10 mouse cellular contexts compared by ENCODE assay signal in genomic region chr14:18284581-18284980, GRCm38 (mm10). TPM values are rescaled to one million over a fixed set of nuclear protein-coding genes. Genes with fewer than 3 reads are reported as not detected.
A peak's percentile ranks its signal among the peaks of the same experiment; 100 is the strongest.
DNase-seq lines count a peak whose midpoint lies in the region; ATAC-seq and TF ChIP-seq lines count a peak whose summit lies in the region.
"Had no signal": no experiment of that assay in that cellular context is flagged by ENCODE, and none has a peak within 500 bp of the region (broad histone marks: within the 10 kb centered on the region; RNA-seq: fewer than 3 reads in every experiment).

No protein-coding gene starts in this region.

- no peak overlapping the region for H3K4me3 ChIP-seq in forebrain, embryonic 16.5 days (replicated peaks; ENCODE audit: low read length)
- H3K4me3 ChIP-seq in forebrain, embryonic 11.5 days (ENCODE audit: low read depth, low read length) = no peak overlapping the region
- no peak overlapping the region for H3K4me3 ChIP-seq in liver, adult 2 months (ENCODE audit: insufficient read depth, low read depth, low read length)
- H3K4me3 ChIP-seq in liver, embryonic 12.5 days = no peak overlapping the region
- no peak overlapping the region for H3K4me3 ChIP-seq in G1E (ENCODE audit: low read depth, low read length)
- H3K4me3 ChIP-seq: embryonic facial prominence, embryonic 15.5 days; limb, embryonic 15.5 days had no signal

- DNase-seq in forebrain, embryonic 11.5 days (ENCODE audit: low spot score) = no peak
- peak; percentile 31 for DNase-seq in liver, adult 2 months (ENCODE audit: extremely low read depth, low read depth, low spot score)
- no peak for DNase-seq in G1E (ENCODE audit: low spot score)
- no peak for DNase-seq in right cerebral cortex, postnatal 14 days
- DNase-seq in right cerebral cortex, postnatal 36 days (ENCODE audit: low spot score in 2 of 2) = no peak

- no peak for TF ChIP-seq POLR2A in liver, adult 2 months (IDR thresholded peaks at IDR 0.05; ENCODE audit: extremely low read depth, insufficient read depth, low read length)

- no peak overlapping the region for H3K4me2 ChIP-seq in forebrain, embryonic 16.5 days (ENCODE audit: low read length)
- H3K4me2 ChIP-seq in forebrain, embryonic 11.5 days (ENCODE audit: low read depth, low read length, severe bottlenecking) = no peak overlapping the region
- H3K4me2 ChIP-seq in liver, embryonic 12.5 days = no peak overlapping the region
- H3K4me2 ChIP-seq: embryonic facial prominence, embryonic 15.5 days; limb, embryonic 15.5 days had no signal

- no peaks in the 10 kb centered on the region for H3K27me3 ChIP-seq in forebrain, embryonic 16.5 days (replicated peaks; ENCODE audit: control insufficient read depth, insufficient read depth, low read length)
- H3K27me3 ChIP-seq in forebrain, embryonic 11.5 days (ENCODE audit: control insufficient read depth, insufficient read depth, low read length) = no peaks in the 10 kb centered on the region
- no peaks in the 10 kb centered on the region for H3K27me3 ChIP-seq in liver, adult 2 months (ENCODE audit: control insufficient read depth, insufficient read depth, low read length)
- no peaks in the 10 kb centered on the region for H3K27me3 ChIP-seq in liver, embryonic 12.5 days (replicated peaks)
- no peaks in the 10 kb centered on the region for H3K27me3 ChIP-seq in G1E (ENCODE audit: insufficient read depth, low read length)
- H3K27me3 ChIP-seq: embryonic facial prominence, embryonic 15.5 days; limb, embryonic 15.5 days had no signal

- peaks cover 7% of the 10 kb centered on the region; the same call in 1 of the 2 replicates for H3K79me2 ChIP-seq in liver, adult 2 months (ENCODE audit: control insufficient read depth, insufficient read depth, low read length)

- TF ChIP-seq CTCF in liver, adult 2 months (IDR thresholded peaks at IDR 0.05; ENCODE audit: low read depth, low read length) = peak; percentile 53
- TF ChIP-seq CTCF in G1E (IDR thresholded peaks at IDR 0.05; ENCODE audit: low read depth, low read length) = no peak

- 82% methylated on average over 2 of the region's 2 CpGs for WGBS in forebrain, embryonic 16.5 days
- 93% methylated on average over 2 of the region's 2 CpGs for WGBS in forebrain, embryonic 11.5 days
- 63% methylated on average over 2 of the region's 2 CpGs for WGBS in liver, adult 2 months
- WGBS in liver, embryonic 12.5 days (ENCODE audit: insufficient replicate concordance) = 78% methylated on average over 2 of the region's 2 CpGs

- ATAC-seq in forebrain, embryonic 16.5 days = peak; percentile 37; the same call in 1 of the 2 replicates
- no peak for ATAC-seq in forebrain, embryonic 11.5 days (replicated peaks; ENCODE audit: low FRiP score)
- ATAC-seq in liver, embryonic 12.5 days = no peak
- ATAC-seq in G1E (ENCODE audit: extremely low read depth, insufficient number of reproducible peaks, low FRiP score, poor library complexity, severe bottlenecking) = peak; percentile 40; the same call in 1 of the 2 replicates
- ATAC-seq in inflammation-experienced regulatory T-cells, adult 6 months = peak; percentile 67

- peaks cover 8% of the 10 kb centered on the region; the same call in 1 of the 2 replicates for H3K36me3 ChIP-seq in forebrain, embryonic 16.5 days (ENCODE audit: control insufficient read depth, insufficient read depth)
- no peaks in the 10 kb centered on the region for H3K36me3 ChIP-seq in forebrain, embryonic 11.5 days (ENCODE audit: control insufficient read depth, insufficient read depth, low read length)
- peaks cover 30% of the 10 kb centered on the region for H3K36me3 ChIP-seq in liver, adult 2 months (ENCODE audit: control insufficient read depth, insufficient read depth, low read length)
- H3K36me3 ChIP-seq in liver, embryonic 12.5 days = peaks cover 28% of the 10 kb centered on the region
- H3K36me3 ChIP-seq in G1E (replicated peaks) = peaks cover 64% of the 10 kb centered on the region

- H3K27ac ChIP-seq in forebrain, embryonic 16.5 days (ENCODE audit: low read length) = no peak overlapping the region
- H3K27ac ChIP-seq in forebrain, embryonic 11.5 days (ENCODE audit: low read depth, low read length) = no peak overlapping the region
- no peak overlapping the region for H3K27ac ChIP-seq in liver, adult 2 months (replicated peaks; ENCODE audit: insufficient read depth, low read depth, low read length)
- H3K27ac ChIP-seq in liver, embryonic 12.5 days = no peak overlapping the region
- H3K27ac ChIP-seq: embryonic facial prominence, embryonic 15.5 days; limb, embryonic 15.5 days had no signal

- no peaks in the 10 kb centered on the region for H3K4me1 ChIP-seq in forebrain, embryonic 16.5 days (replicated peaks; ENCODE audit: control insufficient read depth, insufficient read depth, low read length)
- no peaks in the 10 kb centered on the region; the same call in 1 of the 2 replicates for H3K4me1 ChIP-seq in forebrain, embryonic 11.5 days (replicated peaks; ENCODE audit: control insufficient read depth, insufficient read depth, low read length)
- H3K4me1 ChIP-seq in liver, adult 2 months (ENCODE audit: control insufficient read depth, insufficient read depth, low read length) = no peaks in the 10 kb centered on the region; the same call in 1 of the 2 replicates
- H3K4me1 ChIP-seq in liver, embryonic 12.5 days = peaks cover 3% of the 10 kb centered on the region; the same call in 1 of the 2 replicates
- H3K4me1 ChIP-seq in G1E (ENCODE audit: insufficient read depth, low read depth, low read length) = no peaks in the 10 kb centered on the region
- H3K4me1 ChIP-seq: embryonic facial prominence, embryonic 15.5 days; limb, embryonic 15.5 days had no signal

- no peaks in the 10 kb centered on the region for H3K9me3 ChIP-seq in forebrain, embryonic 16.5 days (ENCODE audit: control insufficient read depth, low read length)
- H3K9me3 ChIP-seq in forebrain, embryonic 11.5 days (ENCODE audit: control insufficient read depth, low read length) = no peaks in the 10 kb centered on the region
- no peaks in the 10 kb centered on the region for H3K9me3 ChIP-seq in liver, embryonic 12.5 days (replicated peaks)
- no peaks in the 10 kb centered on the region for H3K9me3 ChIP-seq in G1E (replicated peaks)
- H3K9me3 ChIP-seq: embryonic facial prominence, embryonic 15.5 days; limb, embryonic 15.5 days had no signal

- H3K9ac ChIP-seq in forebrain, embryonic 16.5 days (replicated peaks; ENCODE audit: low read depth, low read length) = no peak overlapping the region
- no peak overlapping the region for H3K9ac ChIP-seq in forebrain, embryonic 11.5 days (ENCODE audit: low read length)
- H3K9ac ChIP-seq in liver, adult 2 months (ENCODE audit: low read depth, low read length) = no peak overlapping the region
- no peak overlapping the region for H3K9ac ChIP-seq in liver, embryonic 12.5 days
- H3K9ac ChIP-seq: embryonic facial prominence, embryonic 15.5 days; limb, embryonic 15.5 days had no signal

RNA-seq across cellular contexts. Expression of gene Rpl15, which starts 13.4 kb away (rescaled TPM):
- polyA plus RNA-seq in forebrain, embryonic 16.5 days (2015; fragmentation: Nextera tagmentation; extraction: Ambion mirVana) = 303 and 306 TPM in 2 replicates
- polyA plus RNA-seq in forebrain, embryonic 11.5 days (2014; fragmentation: Nextera tagmentation; extraction: Ambion mirVana) = 397 and 414 TPM in 2 replicates
- 138 and 173 TPM in 2 replicates for total RNA-seq in liver, adult 2 months (2014; rRNA removed)
- 169 and 170 TPM in 2 replicates for polyA plus RNA-seq in liver, adult 2 months (2012; rRNA removed)
- 393 and 396 TPM in 2 replicates for polyA plus RNA-seq in liver, embryonic 12.5 days (2016; fragmentation: Nextera tagmentation; extraction: Ambion mirVana)
- total RNA-seq in G1E (2014; fragmentation: Nextera tagmentation) = 1,734 and 1,835 TPM in 2 replicates
- total RNA-seq in G1E (2017) = 2,038 and 2,650 TPM in 2 replicates
- 104 and 145 TPM in 2 replicates for polyA plus RNA-seq in G1E (2012)
- 1,000 to 10,000 TPM in 2 of 3 experiments, 100 to 1,000 TPM in 1; 763 to 1,029 (median 1,027) TPM for polyA plus RNA-seq in inflammation-experienced regulatory T-cells, adult 6 months (2017; shearing (Covaris generic))

RNA-seq across cellular contexts. Expression of gene Nkiras1, which starts 13.6 kb away (rescaled TPM):
- 34.7 and 36.2 TPM in 2 replicates for polyA plus RNA-seq in forebrain, embryonic 16.5 days (2015; fragmentation: Nextera tagmentation; extraction: Ambion mirVana)
- polyA plus RNA-seq in forebrain, embryonic 11.5 days (2014; fragmentation: Nextera tagmentation; extraction: Ambion mirVana) = 12.6 and 13.8 TPM in 2 replicates
- 13.4 and 16.8 TPM in 2 replicates for total RNA-seq in liver, adult 2 months (2014; rRNA removed)
- 6.4 and 7.5 TPM in 2 replicates for polyA plus RNA-seq in liver, adult 2 months (2012; rRNA removed)
- 10.6 and 12.1 TPM in 2 replicates for polyA plus RNA-seq in liver, embryonic 12.5 days (2016; fragmentation: Nextera tagmentation; extraction: Ambion mirVana)
- total RNA-seq in G1E (2014; fragmentation: Nextera tagmentation) (5.7 and 6.2 TPM in 2 replicates), G1E (2017) (7.3 and 9.1 TPM in 2 replicates)
- 0.94 and 1.3 TPM in 2 replicates for polyA plus RNA-seq in G1E (2012)
- polyA plus RNA-seq in inflammation-experienced regulatory T-cells, adult 6 months (2017; shearing (Covaris generic)) = 10 to 100 TPM; 23.8 to 32.7 (median 27.0) TPM

RNA-seq across cellular contexts. Expression of gene Nr1d2, which starts 45.7 kb away (rescaled TPM):
- 6.9 and 10.1 TPM in 2 replicates for polyA plus RNA-seq in forebrain, embryonic 16.5 days (2015; fragmentation: Nextera tagmentation; extraction: Ambion mirVana)
- 5.5 and 6.3 TPM in 2 replicates for polyA plus RNA-seq in forebrain, embryonic 11.5 days (2014; fragmentation: Nextera tagmentation; extraction: Ambion mirVana)
- total RNA-seq in liver, adult 2 months (2014; rRNA removed) = 94.3 and 101 TPM in 2 replicates
- 6.9 and 8.3 TPM in 2 replicates for polyA plus RNA-seq in liver, adult 2 months (2012; rRNA removed)
- polyA plus RNA-seq in liver, embryonic 12.5 days (2016; fragmentation: Nextera tagmentation; extraction: Ambion mirVana) = 2.2 TPM in 2 replicates
- 4.1 and 4.4 TPM in 2 replicates for total RNA-seq in G1E (2014; fragmentation: Nextera tagmentation)
- 5.1 and 6.9 TPM in 2 replicates for total RNA-seq in G1E (2017)
- polyA plus RNA-seq in G1E (2012) = 1.1 and 1.2 TPM in 2 replicates
- polyA plus RNA-seq in inflammation-experienced regulatory T-cells, adult 6 months (2017; shearing (Covaris generic)) = 10 to 100 TPM in 2 of 3 experiments, 1 to 10 TPM in 1; 8.5 to 15.0 (median 13.0) TPM

RNA-seq across cellular contexts. Expression of gene Ube2e1, which starts 47.1 kb away (rescaled TPM):
- 210 and 212 TPM in 2 replicates for polyA plus RNA-seq in forebrain, embryonic 16.5 days (2015; fragmentation: Nextera tagmentation; extraction: Ambion mirVana)
- 65.5 and 65.7 TPM in 2 replicates for polyA plus RNA-seq in forebrain, embryonic 11.5 days (2014; fragmentation: Nextera tagmentation; extraction: Ambion mirVana)
- 32.2 and 45.3 TPM in 2 replicates for total RNA-seq in liver, adult 2 months (2014; rRNA removed)
- polyA plus RNA-seq in liver, adult 2 months (2012; rRNA removed) = 17.4 and 23.4 TPM in 2 replicates
- polyA plus RNA-seq in liver, embryonic 12.5 days (2016; fragmentation: Nextera tagmentation; extraction: Ambion mirVana) = 59.6 and 63.1 TPM in 2 replicates
- 57.1 and 77.1 TPM in 2 replicates for total RNA-seq in G1E (2014; fragmentation: Nextera tagmentation)
- total RNA-seq in G1E (2017) = 55.9 and 56.9 TPM in 2 replicates
- polyA plus RNA-seq in G1E (2012) = 56.6 and 64.8 TPM in 2 replicates
- polyA plus RNA-seq in inflammation-experienced regulatory T-cells, adult 6 months (2017; shearing (Covaris generic)) = 10 to 100 TPM; 36.4 to 53.2 (median 52.3) TPM

Comparison
In these comparisons a context has a peak if more than half of its experiments do, and no peak if none do; other contexts are left out.
1. ATAC-seq: peak in forebrain, embryonic 16.5 days (single experiment), G1E (single experiment) and inflammation-experienced regulatory T-cells, adult 6 months (single experiment); none in forebrain, embryonic 11.5 days (single experiment) and liver, embryonic 12.5 days (single experiment).